Mouse (Mus musculus): ENCODE measurements around the gene Prl7c1. TPM values are rescaled to one million over a fixed set of nuclear protein-coding genes. Genes with fewer than 3 reads are reported as not detected.

Gene Prl7c1
- not detected for polyA plus RNA-seq (2017; shearing (Covaris generic))

GRCm38 (mm10) chr13:27780704-27781103 is at the start of gene Prl7c1:
Gene Prl7c1 (minus strand): TSS chr13:27780804.

GRCm38 (mm10) chr13:27801354-27801753 is 20.8 kb upstream of the Prl7c1 start, which contains the start of gene Prl2a1:
Gene Prl2a1 (plus strand): TSS chr13:27801654.

Other genes with a start within 250 kb of the Prl7c1 start
- not detected for gene Prl8a9, start 216.2 kb downstream of the Prl7c1 start, polyA plus RNA-seq (2017; shearing (Covaris generic))
- not detected for gene Prl8a1, start 198.6 kb downstream of the Prl7c1 start, polyA plus RNA-seq (2017; shearing (Covaris generic))
- gene Prl7b1, start 170.2 kb downstream of the Prl7c1 start, polyA plus RNA-seq (2017; shearing (Covaris generic)), result not detected
- gene Prl7a1, start 138.3 kb downstream of the Prl7c1 start, polyA plus RNA-seq (2017; shearing (Covaris generic)), result under 1 TPM in 1 of 2 experiments, not detected in 1; 0.44 TPM
- gene Prl7a2, start 112.8 kb downstream of the Prl7c1 start, polyA plus RNA-seq (2017; shearing (Covaris generic)), result not detected
- not detected for gene Prl7d1, start 64.1 kb downstream of the Prl7c1 start, polyA plus RNA-seq (2017; shearing (Covaris generic))
- not detected for gene Prl2a1, start 20.9 kb upstream of the Prl7c1 start, polyA plus RNA-seq (2017; shearing (Covaris generic))
- gene Prl2c1, start 68.5 kb upstream of the Prl7c1 start, polyA plus RNA-seq (2017; shearing (Covaris generic)), result 1 to 10 TPM in 1 of 2 experiments, not detected in 1; 1.3 TPM
- gene Prl4a1, start 235.4 kb upstream of the Prl7c1 start, polyA plus RNA-seq (2017; shearing (Covaris generic)), result not detected

Data from inflammation-experienced regulatory T-cells (primary cell).